Comparison of ENCODE assay signal across 26 mouse cellular contexts in the genomic region with DNA sequence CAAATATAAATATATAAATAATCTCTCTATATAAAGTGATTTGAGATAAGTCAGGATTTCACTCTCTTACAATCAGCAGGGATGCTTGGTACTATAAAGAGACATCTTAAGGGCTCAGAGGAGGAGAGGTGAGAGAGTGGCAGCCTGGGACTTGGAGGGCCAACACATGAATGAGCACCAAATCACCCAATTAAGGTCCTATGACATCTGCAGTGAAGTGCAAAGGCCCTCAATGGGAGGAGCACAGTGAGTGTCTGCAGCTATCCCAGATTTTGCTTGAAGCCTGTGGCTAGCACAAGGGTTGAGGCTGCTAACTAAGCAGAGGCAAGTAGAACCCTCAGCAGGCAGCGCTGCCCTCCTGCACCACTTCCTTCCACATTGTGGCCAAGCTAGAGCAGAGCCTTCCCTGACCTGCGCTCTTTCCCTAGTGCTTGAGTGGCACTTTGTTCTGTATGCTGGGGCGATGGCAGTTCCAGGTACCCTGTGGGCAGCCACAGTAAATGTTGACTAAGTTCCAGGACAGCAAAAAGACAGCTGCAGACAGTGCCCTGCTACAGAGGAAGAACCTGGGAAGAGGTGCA. TPM values are rescaled to one million over a fixed set of nuclear protein-coding genes. Genes with fewer than 3 reads are reported as not detected.
A peak's percentile ranks its signal among the peaks of the same experiment; 100 is the strongest.
DNase-seq lines count a peak whose midpoint lies in the region; ATAC-seq and TF ChIP-seq lines count a peak whose summit lies in the region.
"Had no signal": no experiment of that assay in that cellular context is flagged by ENCODE, and none has a peak within 500 bp of the region (broad histone marks: within the 10 kb centered on the region; RNA-seq: fewer than 3 reads in every experiment).

No protein-coding gene starts in this region.

- H3K9ac ChIP-seq in hindbrain, postnatal 0 days (replicated peaks; ENCODE audit: low read length) = no peak overlapping the region
- H3K9ac ChIP-seq: heart, embryonic 15.5 days; hindbrain, embryonic 14.5 days; intestine, embryonic 15.5 days; kidney, embryonic 15.5 days had no signal

- H3K36me3 ChIP-seq in hindbrain, postnatal 0 days (ENCODE audit: insufficient read depth, low read length) = 0 out of 2 replicates have a peak, but pooled peaks cover 4% of the 10 kb centered on the region
- H3K36me3 ChIP-seq in hindbrain, embryonic 10.5 days = peaks cover 50% of the 10 kb centered on the region

- no peaks in the 10 kb centered on the region for H3K4me1 ChIP-seq in hindbrain, postnatal 0 days (ENCODE audit: insufficient read depth, low read length)
- peaks cover 15% of the 10 kb centered on the region for H3K4me1 ChIP-seq in hindbrain, embryonic 10.5 days (replicated peaks)

- H3K9me3 ChIP-seq in hindbrain, postnatal 0 days (ENCODE audit: low read length) = no peaks in the 10 kb centered on the region
- H3K9me3 ChIP-seq in hindbrain, embryonic 10.5 days = no peaks in the 10 kb centered on the region
- H3K9me3 ChIP-seq: heart, embryonic 15.5 days; intestine, embryonic 15.5 days; kidney, embryonic 15.5 days had no signal

- no peak for TF ChIP-seq CTCF in hindbrain, postnatal 0 days (IDR thresholded peaks at IDR 0.05; ENCODE audit: low read depth)

- no peak overlapping the region for H3K4me3 ChIP-seq in hindbrain, postnatal 0 days (ENCODE audit: low read length)
- no peak overlapping the region for H3K4me3 ChIP-seq in hindbrain, embryonic 10.5 days
- H3K4me3 ChIP-seq: heart, embryonic 15.5 days; intestine, embryonic 15.5 days; kidney, embryonic 15.5 days; layer of hippocampus, adult 2 months had no signal

- 0 out of 2 replicates have a peak, but pooled peaks have one; percentile 22 for ATAC-seq in hindbrain, postnatal 0 days
- peak; percentile 72 for ATAC-seq in granulocyte monocyte progenitor cell, adult 5-6 weeks (replicated peaks; ENCODE audit: poor library complexity, severe bottlenecking)
- ATAC-seq: intestine, embryonic 15.5 days had no signal

- H3K4me2 ChIP-seq in hindbrain, postnatal 0 days (ENCODE audit: low read depth, low read length) = no peak overlapping the region
- H3K4me2 ChIP-seq: heart, embryonic 15.5 days; hindbrain, embryonic 14.5 days; intestine, embryonic 15.5 days; kidney, embryonic 15.5 days had no signal

- no peak overlapping the region for H3K27ac ChIP-seq in hindbrain, postnatal 0 days
- no peak overlapping the region for H3K27ac ChIP-seq in hindbrain, embryonic 10.5 days
- H3K27ac ChIP-seq: heart, embryonic 15.5 days; hindbrain, embryonic 14.5 days; intestine, embryonic 15.5 days; kidney, embryonic 15.5 days; layer of hippocampus, adult 2 months; stomach, postnatal 0 days had no signal

- H3K27me3 ChIP-seq in hindbrain, postnatal 0 days (ENCODE audit: insufficient read depth, low read length) = no peaks in the 10 kb centered on the region
- no peaks in the 10 kb centered on the region for H3K27me3 ChIP-seq in hindbrain, embryonic 10.5 days (ENCODE audit: insufficient read depth, poor library complexity, severe bottlenecking)
- H3K27me3 ChIP-seq: CH12.LX; heart, embryonic 15.5 days; intestine, embryonic 15.5 days; kidney, embryonic 15.5 days had no signal

- 87% methylated on average over 3 of the region's 3 CpGs for WGBS in hindbrain, postnatal 0 days
- WGBS in hindbrain, embryonic 10.5 days = 94% methylated on average over 3 of the region's 3 CpGs

- no peak for DNase-seq in hindbrain, postnatal 0 days (ENCODE audit: low spot score)
- no peak for DNase-seq in hindbrain, embryonic 10.5 days (ENCODE audit: low spot score)
- DNase-seq in thymus, postnatal 14 days = peak; percentile 15
- no peak for DNase-seq in thymus, postnatal 10 days (ENCODE audit: low spot score in 2 of 2)
- peak; percentile 73 for DNase-seq in retina, embryonic 14.5 days (ENCODE audit: low spot score)
- no peak for DNase-seq in urinary bladder, postnatal 10 days (ENCODE audit: low spot score)
- DNase-seq in left cerebral cortex, adult 9 months (ENCODE audit: low spot score in 2 of 2) = no peak
- DNase-seq: adrenal gland, postnatal 36 days; cerebellum, adult 2 months; cerebellum, postnatal 36 days; gastrocnemius, postnatal 10 days; left cerebral cortex, postnatal 4 days; liver; lung, postnatal 4 days; right cerebral cortex, postnatal 4 days had no signal

RNA-seq across cellular contexts. Expression of gene Rab22a, which starts 26.3 kb away (rescaled TPM):
- total RNA-seq in hindbrain, postnatal 0 days (2014; rRNA removed) = 14.0 and 22.2 TPM in 2 replicates
- 32.9 and 36.0 TPM in 2 replicates for polyA plus RNA-seq in hindbrain, postnatal 0 days (2015; fragmentation: Nextera tagmentation; extraction: Ambion mirVana)
- polyA plus RNA-seq in hindbrain, embryonic 10.5 days (2016; fragmentation: Nextera tagmentation; extraction: Ambion mirVana) = 25.9 and 31.4 TPM in 2 replicates
- total RNA-seq in granulocyte monocyte progenitor cell, adult 5-6 weeks (2014; fragmentation: Nextera tagmentation) = 9.0 and 9.6 TPM in 2 replicates
- total RNA-seq in granulocyte monocyte progenitor cell, adult 5-6 weeks (2017) = 5.5 and 5.9 TPM in 2 replicates

RNA-seq across cellular contexts. Expression of gene 1700010B08Rik, which starts 33.3 kb away (rescaled TPM):
- not detected in 2 replicates for total RNA-seq in hindbrain, postnatal 0 days (2014; rRNA removed)
- polyA plus RNA-seq in hindbrain, postnatal 0 days (2015; fragmentation: Nextera tagmentation; extraction: Ambion mirVana) = not detected in 2 replicates
- not detected in 2 replicates for polyA plus RNA-seq in hindbrain, embryonic 10.5 days (2016; fragmentation: Nextera tagmentation; extraction: Ambion mirVana)
- total RNA-seq in granulocyte monocyte progenitor cell, adult 5-6 weeks (2014; fragmentation: Nextera tagmentation) = not detected in 2 replicates
- not detected in 2 replicates for total RNA-seq in granulocyte monocyte progenitor cell, adult 5-6 weeks (2017)
- total RNA-seq: adrenal gland, postnatal 36 days; CH12.LX; gastrocnemius, postnatal 10 days; heart, adult 8-10 months; layer of hippocampus, adult 2 months; left cerebral cortex, postnatal 4 days; MEL had no signal
- polyA plus RNA-seq: cerebellum, adult 2 months; forebrain, embryonic 11.5 days; heart, embryonic 15.5 days; hindbrain, embryonic 14.5 days; intestine, embryonic 15.5 days; kidney, embryonic 15.5 days; stomach, postnatal 0 days had no signal

RNA-seq across cellular contexts. Expression of gene Vapb, which starts 51.4 kb away (rescaled TPM):
- 31.4 and 34.1 TPM in 2 replicates for total RNA-seq in hindbrain, postnatal 0 days (2014; rRNA removed)
- 15.8 and 18.8 TPM in 2 replicates for polyA plus RNA-seq in hindbrain, postnatal 0 days (2015; fragmentation: Nextera tagmentation; extraction: Ambion mirVana)
- polyA plus RNA-seq in hindbrain, embryonic 10.5 days (2016; fragmentation: Nextera tagmentation; extraction: Ambion mirVana) = 11.7 and 14.9 TPM in 2 replicates
- 8.7 and 19.3 TPM in 2 replicates for total RNA-seq in granulocyte monocyte progenitor cell, adult 5-6 weeks (2014; fragmentation: Nextera tagmentation)
- 62.4 and 90.0 TPM in 2 replicates for total RNA-seq in granulocyte monocyte progenitor cell, adult 5-6 weeks (2017)

Comparison
In these comparisons a context has a peak if more than half of its experiments do, and no peak if none do; other contexts are left out.
1. DNase-seq: peak in thymus, postnatal 14 days (single experiment) and retina, embryonic 14.5 days (single experiment); none in hindbrain, postnatal 0 days (single experiment), hindbrain, embryonic 10.5 days (single experiment), thymus, postnatal 10 days (0 of 2), urinary bladder, postnatal 10 days (single experiment) and left cerebral cortex, adult 9 months (0 of 2).